In the genomic region with DNA sequence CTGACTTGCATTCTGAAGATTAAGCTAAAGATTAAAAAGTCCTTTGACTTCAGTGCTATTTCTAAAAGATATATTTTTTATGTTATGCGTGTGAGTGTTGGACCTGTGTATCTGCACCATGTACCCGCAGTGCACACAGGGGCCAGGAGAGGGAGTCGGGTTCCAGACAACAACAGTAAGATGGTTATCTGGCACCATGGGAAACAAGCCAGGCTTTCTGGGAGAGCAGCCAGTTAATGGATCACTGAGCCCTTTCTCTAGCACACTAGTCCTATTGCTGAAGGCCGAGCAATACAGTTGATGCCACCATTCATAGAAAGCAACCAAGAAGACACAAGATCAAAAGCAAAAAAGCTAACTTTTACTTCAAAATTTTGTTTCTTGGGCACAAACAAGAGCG, we compare ENCODE assay signal across 8 mouse cellular contexts.
DNase-seq lines count a peak whose midpoint lies in the region; ATAC-seq and TF ChIP-seq lines count a peak whose summit lies in the region.

No protein-coding gene starts in this region.

- no peak overlapping the region for H3K4me2 ChIP-seq in kidney, embryonic 15.5 days

- no peaks in the 10 kb centered on the region for H3K27me3 ChIP-seq in embryonic facial prominence, embryonic 10.5 days (replicated peaks; ENCODE audit: low read depth, poor library complexity, severe bottlenecking)
- no peaks in the 10 kb centered on the region for H3K27me3 ChIP-seq in kidney, embryonic 15.5 days

- no peaks in the 10 kb centered on the region for H3K9me3 ChIP-seq in embryonic facial prominence, embryonic 10.5 days
- no peaks in the 10 kb centered on the region for H3K9me3 ChIP-seq in kidney, embryonic 15.5 days (replicated peaks)

- no peak overlapping the region for H3K9ac ChIP-seq in kidney, embryonic 15.5 days

- no peak for DNase-seq in gastrocnemius, adult 2 months
- no peak for DNase-seq in gastrocnemius, adult 18-20 months (ENCODE audit: low spot score)
- peak; percentile 63 for DNase-seq in 3T3-L1 (ENCODE audit: low read depth, low spot score)
- DNase-seq in adrenal gland, adult 8-10 months: peak; percentile 12
- DNase-seq in embryonic facial prominence, embryonic 10.5 days (ENCODE audit: low spot score): peak; percentile 25
- peak; percentile 34 for DNase-seq in lung, postnatal 10 days
- peak; percentile 55 for DNase-seq in testis, postnatal 10 days (ENCODE audit: low spot score)

- TF ChIP-seq CTCF in gastrocnemius, adult 2 months (IDR thresholded peaks at IDR 0.05): peak; percentile 19; the same call in 1 of the 2 replicates

- H3K4me1 ChIP-seq in embryonic facial prominence, embryonic 10.5 days: 0 out of 2 replicates have a peak, but pooled peaks cover 3% of the 10 kb centered on the region
- H3K4me1 ChIP-seq in kidney, embryonic 15.5 days: no peaks in the 10 kb centered on the region

- H3K4me3 ChIP-seq in gastrocnemius, adult 2 months: no peak overlapping the region
- no peak overlapping the region for H3K4me3 ChIP-seq in embryonic facial prominence, embryonic 10.5 days
- no peak overlapping the region for H3K4me3 ChIP-seq in kidney, embryonic 15.5 days (replicated peaks)

- no peak overlapping the region for H3K27ac ChIP-seq in gastrocnemius, adult 2 months
- no peak overlapping the region for H3K27ac ChIP-seq in embryonic facial prominence, embryonic 10.5 days (replicated peaks)
- no peak overlapping the region for H3K27ac ChIP-seq in kidney, embryonic 15.5 days

- WGBS in embryonic facial prominence, embryonic 10.5 days: 90% methylated on average over 5 of the region's 5 CpGs
- WGBS in kidney, embryonic 15.5 days: 92% methylated on average over 5 of the region's 5 CpGs

- ATAC-seq in kidney, embryonic 15.5 days (replicated peaks; ENCODE audit: low FRiP score): 0 out of 2 replicates have a peak, but pooled peaks have one; percentile 12

- H3K36me3 ChIP-seq in embryonic facial prominence, embryonic 10.5 days (replicated peaks): no peaks in the 10 kb centered on the region
- no peaks in the 10 kb centered on the region for H3K36me3 ChIP-seq in kidney, embryonic 15.5 days

- intact Hi-C loops in gastrocnemius, adult 2 months (cut with DNase I): no loop called here

Comparison
In these comparisons a context has a peak if more than half of its experiments do, and no peak if none do; other contexts are left out.
1. DNase-seq: peak in 3T3-L1 (single experiment), adrenal gland, adult 8-10 months (single experiment), embryonic facial prominence, embryonic 10.5 days (single experiment), lung, postnatal 10 days (single experiment) and testis, postnatal 10 days (single experiment); none in gastrocnemius, adult 2 months (single experiment) and gastrocnemius, adult 18-20 months (single experiment).